Mouse (Mus musculus): ENCODE data around the gene Muc1.

- TF ChIP-seq POLR2A (IDR thresholded peaks at IDR 0.05; ENCODE audit: low read depth, low read length) (no peak), CTCF (conservative IDR thresholded peaks at IDR 0.05; ENCODE audit: insufficient read depth, insufficient read length, low read depth, low read length) (no peak)
These were observed 31.4 kb downstream of the Muc1 start for GRCm38 (mm10) chr3:89260211-89260610.
